Mouse (Mus musculus) liver, embryonic 18 days (tissue): ENCODE measurements around the gene Pgm5. TPM values are rescaled to one million over a fixed set of nuclear protein-coding genes. Genes with fewer than 3 reads are reported as not detected.

Experiments
- polyA plus RNA-seq: library from polyadenylated mRNA; depleted of rRNA; stranded (reverse); fragments of >200 nt; gene quantifications from 2 replicates; pipeline ENCODE4 v1.2.3, GENCODE M21; 2012; rRNA removed

The Pgm5 gene
- 0.16 and 0.22 TPM in 2 replicates for polyA plus RNA-seq

DNA sequence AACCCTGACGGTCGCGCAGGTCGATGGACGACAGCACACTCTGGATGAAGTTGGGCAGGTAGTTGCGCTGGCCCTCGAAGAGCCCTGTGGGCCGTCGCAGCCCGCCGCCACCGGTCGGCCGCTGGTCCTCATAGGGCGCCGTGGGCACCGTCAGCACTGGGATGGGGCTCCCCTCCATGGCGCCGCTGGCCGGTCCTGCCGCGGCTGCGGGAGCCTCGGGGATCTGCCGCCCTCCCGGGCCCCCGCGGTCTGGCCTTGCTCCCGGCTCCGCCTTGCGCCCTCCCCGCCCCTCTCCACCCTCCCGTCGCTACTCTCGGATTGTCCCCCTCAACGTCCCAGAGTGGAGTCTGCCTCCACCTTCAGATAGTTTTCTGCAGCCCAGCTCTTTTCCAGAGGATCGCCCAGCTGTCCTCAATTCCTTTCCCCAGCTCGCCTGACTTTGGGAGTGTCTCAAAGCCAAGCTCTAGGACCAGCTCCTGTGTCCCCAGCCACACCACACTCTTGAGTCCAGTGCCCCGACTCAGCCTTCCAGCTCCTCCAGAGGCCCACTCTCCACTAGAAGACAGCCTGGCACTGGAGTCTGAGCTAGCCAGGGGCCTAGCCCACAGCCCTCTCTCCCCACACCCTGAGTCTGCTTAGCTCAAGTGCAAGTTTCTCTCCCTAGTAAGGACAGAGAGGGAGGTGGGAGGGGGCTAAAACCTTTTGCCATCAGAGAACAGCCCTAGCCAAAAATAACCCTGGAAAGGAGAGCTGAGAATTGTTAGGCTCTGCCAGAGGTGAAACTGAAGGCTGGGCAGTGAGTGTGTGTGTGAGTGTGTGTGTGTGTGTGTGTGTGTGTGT is at the start of gene Pgm5:
TSS of gene Pgm5 (minus strand) at position 244 of the 840 bp plus-strand sequence.

DNA sequence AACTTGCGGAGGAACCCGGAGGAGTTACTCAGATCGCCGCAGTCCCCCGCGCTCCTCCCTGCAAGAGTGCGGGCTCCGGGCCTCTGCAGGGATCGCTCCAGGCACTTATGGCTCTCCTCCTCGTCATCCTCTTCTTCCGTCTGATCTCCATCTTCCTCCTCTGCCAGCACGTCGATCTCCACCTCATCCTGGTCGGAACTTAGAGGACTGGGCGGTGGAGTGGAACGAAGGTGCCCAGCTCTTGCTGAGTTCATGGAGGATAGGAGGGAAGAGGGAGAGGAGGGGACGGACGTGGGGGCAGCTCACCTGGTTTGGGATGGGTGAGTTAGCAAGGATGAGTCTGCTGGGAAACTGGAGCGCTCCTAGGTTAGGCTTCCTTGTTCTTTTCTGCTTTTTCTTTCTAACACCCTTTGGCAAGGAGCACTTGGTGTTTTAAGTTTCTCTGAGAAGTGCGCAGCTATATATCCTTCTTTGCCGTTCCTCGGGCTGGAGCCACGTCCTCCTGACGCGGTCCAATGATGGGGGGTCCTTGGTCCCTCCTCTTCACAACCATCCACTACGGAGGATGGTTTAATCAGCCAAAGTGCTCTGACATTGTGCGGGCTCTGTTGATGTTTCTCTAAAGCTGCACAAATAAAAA is 39.0 kb upstream of the Pgm5 start, which contains the start of gene Foxd4:
TSS of gene Foxd4 (minus strand) at position 617 of the 640 bp plus-strand sequence.

DNA sequence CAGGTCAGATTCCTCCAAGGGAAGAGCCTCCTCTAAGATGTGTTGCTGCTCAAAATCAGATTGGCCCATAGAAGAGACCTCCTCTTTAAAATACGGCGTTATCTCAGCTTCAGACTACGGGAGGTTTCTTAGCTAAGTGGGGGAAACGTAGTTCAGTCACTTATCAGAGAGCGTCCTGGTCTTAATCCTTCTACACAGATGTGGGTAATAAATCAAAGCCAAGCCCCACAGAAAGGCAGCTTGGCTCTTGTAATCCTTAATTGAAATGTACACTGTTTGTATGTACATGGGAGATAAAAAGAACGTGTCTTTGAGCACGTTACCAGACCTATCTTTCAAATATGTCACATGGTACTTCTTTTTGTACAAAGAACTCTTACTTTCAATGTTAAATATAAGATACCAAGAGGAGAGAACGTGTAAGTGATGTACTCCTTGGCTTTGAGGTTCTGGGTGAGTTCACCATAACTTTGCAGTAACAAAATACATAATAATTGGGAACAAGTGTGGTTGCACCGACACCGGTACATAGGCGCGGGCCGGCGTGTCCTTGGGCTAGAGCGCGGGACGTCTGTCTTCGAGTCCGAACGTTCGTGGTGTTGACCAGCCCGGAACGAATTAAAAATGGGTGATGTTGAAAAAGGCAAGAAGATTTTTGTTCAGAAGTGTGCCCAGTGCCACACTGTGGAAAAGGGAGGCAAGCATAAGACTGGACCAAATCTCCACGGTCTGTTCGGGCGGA is 13.6 kb upstream of the Pgm5 start, which contains the start of gene Gm10053:
TSS of gene Gm10053 (plus strand) at position 558 of the 742 bp plus-strand sequence.

DNA sequence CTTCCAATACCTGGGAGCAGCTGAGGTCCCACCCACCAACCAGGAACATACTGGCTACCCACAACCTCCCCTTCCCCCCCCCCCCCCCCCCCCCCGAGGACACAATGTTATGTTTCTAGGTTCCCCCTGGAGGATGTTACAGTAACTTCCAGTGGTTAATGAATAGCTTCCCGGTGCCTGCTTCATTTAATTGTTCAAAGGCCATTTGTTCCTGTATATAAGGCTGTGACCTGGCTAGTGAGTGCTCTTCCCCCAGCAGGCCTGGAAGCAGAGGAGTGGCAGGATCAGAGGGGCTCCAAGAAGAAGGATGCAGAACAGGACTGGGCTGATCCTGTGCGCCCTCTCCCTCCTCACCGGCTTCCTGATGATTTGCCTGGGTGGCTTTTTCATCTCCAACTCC is 187.9 kb downstream of the Pgm5 start, which contains the start of gene Tmem252:
TSS of gene Tmem252 (plus strand) at position 247 of the 400 bp plus-strand sequence.

Other genes starting within 250 kb of the Pgm5 start
- 0.17 and 0.19 TPM in 2 replicates for gene Tmem252, start 187.8 kb downstream of the Pgm5 start, polyA plus RNA-seq
- gene Gm10053, start 13.8 kb upstream of the Pgm5 start, polyA plus RNA-seq, result 58.3 and 61.9 TPM in 2 replicates
- gene Foxd4, start 39.3 kb upstream of the Pgm5 start, polyA plus RNA-seq, result 0.05 and 0.06 TPM in 2 replicates
- 4.7 and 5.1 TPM in 2 replicates for gene Cbwd1, start 99.8 kb upstream of the Pgm5 start, polyA plus RNA-seq
- 5.0 and 5.6 TPM in 2 replicates for gene Dock8, start 137.7 kb upstream of the Pgm5 start, polyA plus RNA-seq